Mouse (Mus musculus): ENCODE results near the gene Cer1.

DNA sequence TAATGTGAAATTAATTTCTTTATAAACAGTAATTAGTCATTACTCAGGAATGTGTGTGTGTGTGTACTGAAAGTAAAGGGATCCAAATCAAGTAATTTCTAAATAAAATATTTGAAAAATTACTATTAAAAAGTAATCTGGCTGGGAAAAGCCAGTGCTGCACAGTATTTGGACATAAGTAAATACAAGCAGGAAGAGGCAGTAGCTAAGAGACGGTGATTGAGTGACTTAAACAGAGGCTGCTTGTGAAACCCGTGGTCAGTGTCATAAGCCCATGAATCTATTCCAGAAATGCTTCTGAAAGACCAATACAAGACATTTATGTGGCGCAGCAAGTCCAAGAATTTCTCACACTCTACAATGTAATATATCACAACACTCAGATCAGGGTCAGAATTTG lies 3.6 kb downstream of the Cer1 start:
- TF ChIP-seq CTCF (IDR thresholded peaks at IDR 0.05; ENCODE audit: control insufficient read depth, insufficient read depth, insufficient read length) (no peak), CEBPB (IDR thresholded peaks at IDR 0.05; ENCODE audit: low read depth) (no peak)
